Mouse (Mus musculus) kidney, embryonic 16.5 days (tissue): ENCODE data around the gene Syndig1. TPM values are rescaled to one million over a fixed set of nuclear protein-coding genes. Genes with fewer than 3 reads are reported as not detected.
A peak's percentile ranks its signal among the peaks of the same experiment; 100 is the strongest.

Experiments used
- ATAC-seq: fragments of 200-750 bp; cut with Nextera tagmentation; 2 replicates; pipeline ENCODE4 v1.8.0; 2017; ENCODE audit warnings: moderate TSS enrichment; ENCODE audit not compliant: low FRiP score, low TSS enrichment
- H3K27ac ChIP-seq: fragments of 300-500 bp; sonication (generic); 2 replicates; pipeline ENCODE4 v1.5.1; 2014; ENCODE audit warnings: low read length
- H3K27me3 ChIP-seq: fragments of 300-500 bp; sonication (generic); 2 replicates; pipeline ENCODE4 v1.6.1; 2014; ENCODE audit warnings: low read length, control low read depth, mixed read lengths; ENCODE audit not compliant: insufficient read depth
- H3K36me3 ChIP-seq: fragments of 300-500 bp; sonication (generic); 2 replicates; pipeline ENCODE4 v1.6.1; 2014; ENCODE audit warnings: low read length, control low read depth, mixed read lengths; ENCODE audit not compliant: insufficient read depth
- H3K4me1 ChIP-seq: fragments of 300-500 bp; sonication (generic); 2 replicates; pipeline ENCODE4 v1.6.1; 2014; ENCODE audit warnings: low read length, control low read depth, mixed read lengths; ENCODE audit not compliant: insufficient read depth
- H3K4me2 ChIP-seq: fragments of 300-500 bp; sonication (generic); replicated peaks from 2 replicates; pipeline ENCODE4 v1.6.1; 2014; ENCODE audit warnings: low read depth, low read length
- H3K4me3 ChIP-seq: fragments of 300-500 bp; sonication (generic); 2 replicates; pipeline ENCODE4 v1.5.1; 2014; ENCODE audit warnings: mild to moderate bottlenecking, low read length
- H3K9ac ChIP-seq: fragments of 300-500 bp; sonication (generic); replicated peaks from 2 replicates; pipeline ENCODE4 v1.6.1; 2014; ENCODE audit warnings: low read length
- H3K9me3 ChIP-seq: fragments of 300-500 bp; sonication (generic); 2 replicates; pipeline ENCODE4 v1.6.1; 2016; ENCODE audit warnings: low read length, control low read depth
- WGBS: fragments of 180-500 bp; shearing (Covaris S2); extraction: QIAGEN DNeasy Blood & Tissue Kit; methylation state at CpG from one replicate; pipeline ENCODE4 v1.1.7; 2014; 5-methylcytosine and 5-hydroxymethylcytosine counted together
- polyA plus RNA-seq: library from polyadenylated mRNA; unstranded; fragments of >200 nt; fragmentation: Nextera tagmentation; extraction: Ambion mirVana; gene quantifications from 2 replicates; pipeline ENCODE4 v1.2.1, GENCODE M21; 2015

Gene Syndig1
- polyA plus RNA-seq, 1 experiment from 2014 or later: 6.1 TPM

DNA sequence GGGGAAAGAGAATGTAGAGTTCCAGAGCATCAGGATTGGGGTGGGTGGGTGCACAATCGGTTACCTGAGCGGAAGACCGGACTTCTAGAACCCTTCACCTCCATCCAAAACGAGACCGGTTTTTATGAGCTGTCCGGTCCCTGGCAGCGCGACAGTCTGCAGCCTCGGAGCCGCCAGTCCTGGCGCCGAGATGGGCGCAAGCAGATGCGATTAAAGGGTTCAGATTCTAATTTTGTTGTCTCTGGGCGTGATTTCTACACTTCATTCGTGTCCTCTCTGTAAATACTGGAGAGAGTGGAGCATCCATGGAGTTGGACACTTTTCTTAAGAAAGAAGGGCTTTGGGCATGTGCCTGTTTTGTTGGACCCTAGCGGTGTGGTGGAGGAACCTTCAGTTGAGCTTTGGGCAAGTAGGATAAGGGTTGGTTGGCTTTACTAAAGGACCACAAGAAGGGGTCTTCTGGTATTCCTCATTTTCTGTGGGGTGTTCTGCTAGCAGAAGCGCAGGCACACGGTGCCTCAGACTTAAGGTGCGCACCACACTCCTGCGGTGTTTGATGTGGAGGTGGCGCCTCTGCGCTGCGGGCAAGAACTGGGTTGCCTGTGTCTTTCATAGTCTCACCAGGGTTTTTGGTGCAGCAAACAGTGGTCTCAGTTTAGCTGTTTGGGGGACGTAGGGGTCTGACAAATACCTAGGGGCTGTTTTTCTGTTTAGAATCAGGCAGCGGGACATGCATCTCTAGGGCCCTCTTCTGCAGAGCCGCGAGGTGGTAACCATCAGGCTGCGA, 2.6 kb downstream of the Syndig1 start:
- H3K4me1 ChIP-seq: peaks cover 20% of the 10 kb centered on the region
- peak overlapping the region; percentile 94 for H3K4me2 ChIP-seq
- no peak overlapping the region for H3K9ac ChIP-seq
- no peak for ATAC-seq
- no peak overlapping the region for H3K27ac ChIP-seq
- H3K36me3 ChIP-seq: no peaks in the 10 kb centered on the region
- peak overlapping the region; percentile 57 for H3K4me3 ChIP-seq
- no peaks in the 10 kb centered on the region for H3K9me3 ChIP-seq
- H3K27me3 ChIP-seq: peaks cover 48% of the 10 kb centered on the region
- 2% methylated on average over 29 of the region's 29 CpGs for WGBS

DNA sequence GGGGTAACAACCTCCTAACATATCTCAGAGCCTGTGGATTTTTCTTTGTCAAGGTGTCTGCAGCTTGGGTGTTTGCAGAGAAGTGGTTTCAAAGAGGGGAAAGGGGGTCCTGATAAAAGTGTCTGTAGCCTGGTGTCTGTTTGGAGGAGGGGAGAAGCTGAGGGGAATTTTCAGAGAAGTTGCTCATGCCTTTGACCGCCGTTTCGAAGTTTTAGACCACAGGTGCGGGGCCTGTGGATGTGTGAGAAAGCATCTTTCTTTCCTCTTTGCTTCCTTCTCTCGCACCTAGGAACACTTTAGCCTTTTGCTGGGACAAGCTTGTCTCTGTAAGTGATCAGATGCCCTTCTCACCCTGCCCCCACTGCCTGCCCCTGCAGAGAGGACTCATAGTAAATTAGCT, 3.3 kb downstream of the Syndig1 start:
- Histone ChIP-seq H3K27ac (no peak overlapping the region), H3K4me1 (peaks cover 20% of the 10 kb centered on the region), H3K4me3 (peak overlapping the region; percentile 57; the same call in 1 of the 2 replicates), H3K27me3 (peaks cover 48% of the 10 kb centered on the region), H3K9me3 (no peaks in the 10 kb centered on the region), H3K36me3 (no peaks in the 10 kb centered on the region), H3K4me2 (peak overlapping the region; percentile 94; the same call in 1 of the 2 replicates), H3K9ac (no peak overlapping the region)
- 14% methylated on average over 5 of the region's 5 CpGs for WGBS
- no peak for ATAC-seq

- Histone ChIP-seq H3K9me3 (no peaks in the 10 kb centered on the region), H3K4me1 (peaks cover 17% of the 10 kb centered on the region), H3K4me2 (no peak overlapping the region), H3K9ac (no peak overlapping the region), H3K4me3 (no peak overlapping the region), H3K27me3 (peaks cover 34% of the 10 kb centered on the region), H3K27ac (no peak overlapping the region), H3K36me3 (no peaks in the 10 kb centered on the region)
- WGBS: 95% methylated on average over 1 of the region's 1 CpGs
- ATAC-seq: no peak
These were observed 6.1 kb downstream of the Syndig1 start for GRCm38 (mm10) chr2:149835091-149835490.

- no peak for ATAC-seq
- Histone ChIP-seq H3K9ac (no peak overlapping the region), H3K4me3 (no peak overlapping the region), H3K27ac (no peak overlapping the region), H3K9me3 (no peaks in the 10 kb centered on the region), H3K27me3 (peaks cover 18% of the 10 kb centered on the region), H3K36me3 (no peaks in the 10 kb centered on the region), H3K4me2 (no peak overlapping the region), H3K4me1 (peaks cover 3% of the 10 kb centered on the region; the same call in 1 of the 2 replicates)
- WGBS: 78% methylated on average over 2 of the region's 2 CpGs
These were observed 7.6 kb downstream of the Syndig1 start for GRCm38 (mm10) chr2:149836471-149837135.

DNA sequence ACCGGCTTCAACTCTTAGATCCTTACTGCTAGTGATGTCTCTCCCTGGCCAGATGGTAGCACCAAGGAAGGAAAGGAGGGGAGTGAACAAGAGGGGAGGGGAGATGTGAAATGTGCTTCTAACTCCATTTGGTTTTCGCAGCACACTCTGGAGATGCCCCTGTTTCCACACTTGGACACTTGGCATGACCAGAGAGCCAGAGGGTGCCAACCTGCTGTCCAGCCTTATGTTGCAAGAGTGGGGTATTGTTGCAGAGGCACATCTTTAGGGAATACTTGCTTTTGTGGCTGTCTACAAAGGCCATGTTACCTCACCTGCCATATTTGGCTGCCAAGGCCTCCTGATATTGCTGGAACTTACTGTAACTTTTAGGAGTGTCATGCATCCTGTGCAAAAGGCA, 10.7 kb downstream of the Syndig1 start:
- H3K9ac ChIP-seq: no peak overlapping the region
- no peak overlapping the region for H3K4me2 ChIP-seq
- no peaks in the 10 kb centered on the region for H3K36me3 ChIP-seq
- ATAC-seq: no peak
- no peak overlapping the region for H3K27ac ChIP-seq
- H3K27me3 ChIP-seq: no peaks in the 10 kb centered on the region
- H3K4me1 ChIP-seq: no peaks in the 10 kb centered on the region
- no peaks in the 10 kb centered on the region for H3K9me3 ChIP-seq
- H3K4me3 ChIP-seq: no peak overlapping the region
- WGBS: 73% methylated on average over 2 of the region's 2 CpGs

DNA sequence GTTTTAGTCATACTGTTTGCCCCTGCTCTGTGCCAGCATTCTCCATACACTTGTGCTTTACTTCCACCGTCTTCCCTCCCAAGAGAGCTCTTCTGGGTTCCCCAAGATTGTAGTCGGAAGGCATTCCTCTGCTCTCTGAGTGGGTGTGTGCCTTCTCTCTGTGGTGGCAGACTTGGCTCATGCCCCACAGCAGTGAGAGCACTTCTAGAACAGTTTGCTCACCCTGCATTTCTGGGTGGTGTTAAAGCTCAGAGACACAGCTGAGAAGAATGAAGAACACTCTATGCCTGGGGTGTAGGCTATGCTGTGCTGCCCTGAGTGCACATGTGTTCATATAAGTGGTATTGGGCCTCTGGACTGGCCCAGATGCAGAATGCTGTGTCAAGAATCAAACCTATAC, 15.6 kb downstream of the Syndig1 start:
- no peak overlapping the region for H3K4me2 ChIP-seq
- H3K4me3 ChIP-seq: no peak overlapping the region
- H3K4me1 ChIP-seq: no peaks in the 10 kb centered on the region
- no peak for ATAC-seq
- H3K36me3 ChIP-seq: no peaks in the 10 kb centered on the region
- H3K9me3 ChIP-seq: no peaks in the 10 kb centered on the region
- H3K27me3 ChIP-seq: no peaks in the 10 kb centered on the region
- H3K27ac ChIP-seq: no peak overlapping the region
- 74% methylated on average over 2 of the region's 2 CpGs for WGBS
- H3K9ac ChIP-seq: no peak overlapping the region

GRCm38 (mm10) chr2:149848778-149849177, 19.8 kb downstream of the Syndig1 start:
- Histone ChIP-seq H3K9me3 (no peaks in the 10 kb centered on the region), H3K4me3 (no peak overlapping the region), H3K4me2 (no peak overlapping the region), H3K9ac (no peak overlapping the region), H3K36me3 (no peaks in the 10 kb centered on the region), H3K27me3 (no peaks in the 10 kb centered on the region), H3K4me1 (no peaks in the 10 kb centered on the region), H3K27ac (no peak overlapping the region)
- 64% methylated on average over 4 of the region's 4 CpGs for WGBS
- ATAC-seq: no peak

GRCm38 (mm10) chr2:149861002-149861401, 32.0 kb downstream of the Syndig1 start:
- no peaks in the 10 kb centered on the region for H3K4me1 ChIP-seq

GRCm38 (mm10) chr2:149865914-149866435, 37.0 kb downstream of the Syndig1 start:
- H3K9me3 ChIP-seq: no peaks in the 10 kb centered on the region

More at GRCm38 (mm10) chr2:149861002-149861401, 32.0 kb downstream of the Syndig1 start:
- no peak overlapping the region for H3K4me3 ChIP-seq
- H3K27me3 ChIP-seq: no peaks in the 10 kb centered on the region
- H3K36me3 ChIP-seq: no peaks in the 10 kb centered on the region
- H3K9me3 ChIP-seq: no peaks in the 10 kb centered on the region
- 88% methylated on average over 3 of the region's 3 CpGs for WGBS
- no peak overlapping the region for H3K9ac ChIP-seq
- H3K4me2 ChIP-seq: no peak overlapping the region
- no peak for ATAC-seq
- no peak overlapping the region for H3K27ac ChIP-seq

GRCm38 (mm10) chr2:149870496-149870895, 41.5 kb downstream of the Syndig1 start:
- 77% methylated on average over 2 of the region's 2 CpGs for WGBS
- H3K9ac ChIP-seq: no peak overlapping the region
- H3K4me3 ChIP-seq: no peak overlapping the region
- H3K9me3 ChIP-seq: no peaks in the 10 kb centered on the region
- H3K27ac ChIP-seq: no peak overlapping the region
- no peaks in the 10 kb centered on the region for H3K4me1 ChIP-seq
- H3K27me3 ChIP-seq: no peaks in the 10 kb centered on the region
- no peak for ATAC-seq
- H3K4me2 ChIP-seq: no peak overlapping the region
- no peaks in the 10 kb centered on the region for H3K36me3 ChIP-seq

More at GRCm38 (mm10) chr2:149865914-149866435, 37.0 kb downstream of the Syndig1 start:
- Histone ChIP-seq H3K4me1 (no peaks in the 10 kb centered on the region), H3K27me3 (no peaks in the 10 kb centered on the region), H3K4me2 (no peak overlapping the region), H3K9ac (no peak overlapping the region), H3K36me3 (no peaks in the 10 kb centered on the region), H3K27ac (no peak overlapping the region), H3K4me3 (no peak overlapping the region)
- ATAC-seq: no peak
- 65% methylated on average over 5 of the region's 5 CpGs for WGBS
